Mouse (Mus musculus): ENCODE data around the gene Unc119b.

DNA sequence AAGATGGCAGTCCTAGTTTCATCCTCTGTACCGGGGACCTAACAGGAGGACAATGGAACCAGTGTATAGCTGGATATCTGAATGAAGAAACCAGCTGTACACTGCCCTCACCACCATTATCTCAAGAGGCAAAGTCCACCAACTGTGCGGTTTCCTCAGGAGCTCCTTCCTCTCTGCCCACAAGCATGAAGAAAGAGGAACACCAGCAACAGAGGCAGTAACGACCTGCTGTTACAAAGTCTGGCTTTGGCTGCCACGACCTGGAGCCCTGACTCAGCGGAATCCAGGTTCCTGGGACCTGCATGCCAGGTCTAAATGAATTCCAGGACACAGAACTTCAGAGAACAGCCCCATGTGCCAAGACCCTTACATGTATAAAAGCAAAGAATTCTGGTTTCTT is 21.1 kb upstream of the Unc119b start:
- TF ChIP-seq EP300 (IDR thresholded peaks at IDR 0.05) (no peak), CTCF (IDR thresholded peaks at IDR 0.05) (no peak)
